23 mouse cellular contexts compared by ENCODE assay signal in the genomic region with DNA sequence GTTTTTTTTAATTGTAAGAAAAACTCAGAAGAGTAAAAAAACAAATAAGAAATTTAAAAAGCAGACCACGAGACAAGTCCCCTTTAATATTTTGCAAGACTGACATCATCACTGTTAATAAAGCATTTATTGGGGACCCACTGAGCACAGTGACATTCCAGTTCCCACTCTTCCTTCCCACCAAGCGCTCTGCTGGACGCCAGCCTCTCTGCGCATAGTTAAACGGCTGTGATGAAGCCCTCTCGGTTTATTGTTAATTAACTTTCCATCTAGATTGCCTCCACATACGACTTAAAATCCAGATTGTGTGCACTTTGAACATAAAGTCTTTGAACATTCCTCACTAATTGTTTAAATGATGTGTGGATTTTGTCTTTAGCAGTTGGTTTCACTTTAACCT.
A peak's percentile ranks its signal among the peaks of the same experiment; 100 is the strongest.
DNase-seq lines count a peak whose midpoint lies in the region; ATAC-seq and TF ChIP-seq lines count a peak whose summit lies in the region.
"Had no signal": no experiment of that assay in that cellular context is flagged by ENCODE, and none has a peak within 500 bp of the region (broad histone marks: within the 10 kb centered on the region; RNA-seq: fewer than 3 reads in every experiment).

No protein-coding gene starts in this region.

- no peak for DNase-seq in gastrocnemius, adult 2 months
- no peak for DNase-seq in gastrocnemius, postnatal 25 days
- peak; percentile 36 for DNase-seq in left cerebral cortex, postnatal 4 days
- DNase-seq in left cerebral cortex, postnatal 36 days (ENCODE audit: low spot score in 2 of 2), result no peak
- DNase-seq in forelimb bud, embryonic 11.5 days (ENCODE audit: low read depth, low spot score), result peak; percentile 52
- DNase-seq: adrenal gland, postnatal 10 days; cerebellum, adult 8-10 months; gastrocnemius, postnatal 14 days; heart, adult 18-20 months; heart, postnatal 14 days; liver; lung, postnatal 4 days; right cerebral cortex, postnatal 25 days; spleen, adult 18-20 months had no signal

- peak overlapping the region; percentile 42 for H3K4me2 ChIP-seq in myocyte (ENCODE audit: low read depth)
- H3K4me2 ChIP-seq: embryonic facial prominence, embryonic 12.5 days; forebrain, embryonic 12.5 days; heart, embryonic 13.5 days; kidney, embryonic 15.5 days; liver, embryonic 15.5 days; lung, embryonic 15.5 days had no signal

- H3K27me3 ChIP-seq in myocyte (ENCODE audit: control insufficient read depth, insufficient read depth, insufficient read length), result no peaks in the 10 kb centered on the region
- H3K27me3 ChIP-seq: embryonic facial prominence, embryonic 12.5 days; heart, embryonic 13.5 days; hindbrain, embryonic 13.5 days; kidney, embryonic 15.5 days; liver, embryonic 15.5 days; lung, embryonic 15.5 days had no signal

- H3ac ChIP-seq in myocyte (ENCODE audit: control insufficient read depth, insufficient read length), result no peak overlapping the region

- no peaks in the 10 kb centered on the region for H3K36me3 ChIP-seq in myocyte (ENCODE audit: control insufficient read depth, insufficient read depth)
- H3K36me3 ChIP-seq: embryonic facial prominence, embryonic 12.5 days; forebrain, embryonic 12.5 days; heart, embryonic 13.5 days; hindbrain, embryonic 13.5 days; kidney, embryonic 15.5 days; liver, embryonic 15.5 days; lung, embryonic 15.5 days had no signal

- no peak for ATAC-seq in activated CD4-positive, CD25-positive, alpha-beta regulatory T cell, adult 4 months

- no peak for TF ChIP-seq CTCF in gastrocnemius, adult 2 months (IDR thresholded peaks at IDR 0.05)

- TF ChIP-seq POLR2A in myocyte (IDR thresholded peaks at IDR 0.05; ENCODE audit: insufficient read length, low read depth), result no peak

- peak overlapping the region; percentile 45 for H3K4me3 ChIP-seq in gastrocnemius, adult 2 months
- no peak overlapping the region for H3K4me3 ChIP-seq in myocyte
- H3K4me3 ChIP-seq: embryonic facial prominence, embryonic 12.5 days; forebrain, embryonic 12.5 days; heart, embryonic 13.5 days; hindbrain, embryonic 13.5 days; kidney, embryonic 15.5 days; liver, embryonic 15.5 days; lung, embryonic 15.5 days had no signal

- H3K27ac ChIP-seq in gastrocnemius, adult 2 months, result no peak overlapping the region
- H3K27ac ChIP-seq: embryonic facial prominence, embryonic 12.5 days; forebrain, embryonic 12.5 days; heart, embryonic 13.5 days; hindbrain, embryonic 13.5 days; kidney, embryonic 15.5 days; liver, embryonic 15.5 days; lung, embryonic 15.5 days had no signal

- intact Hi-C loops in gastrocnemius, adult 2 months (cut with DNase I), result no loop called here
- intact Hi-C loops in left cerebral cortex, postnatal 4 days (cut with DNase I), result no loop called here
- intact Hi-C loops in left cerebral cortex, postnatal 36 days (cut with DNase I), result no loop called here

- no peaks in the 10 kb centered on the region for H3K79me2 ChIP-seq in myocyte (ENCODE audit: control insufficient read depth, insufficient read depth)

TF ChIP-seq in myocyte, 11 proteins besides CTCF, POLR2A, EP300 and RAD21:
- TF ChIP-seq MYOD1 (IDR thresholded peaks at IDR 0.05; ENCODE audit: control insufficient read depth in 1 of 3, insufficient read length in 2 of 3, low read depth in 2 of 3), result no peak
- TF ChIP-seq REST (IDR thresholded peaks at IDR 0.05; ENCODE audit: insufficient read depth, insufficient read length), result no peak
- TF ChIP-seq MAX (IDR thresholded peaks at IDR 0.05; ENCODE audit: low read depth), result no peak

Comparison
In these comparisons a context has a peak if more than half of its experiments do, and no peak if none do; other contexts are left out.
1. DNase-seq: peak in left cerebral cortex, postnatal 4 days (single experiment) and forelimb bud, embryonic 11.5 days (single experiment); none in gastrocnemius, adult 2 months (single experiment), gastrocnemius, postnatal 25 days (single experiment) and left cerebral cortex, postnatal 36 days (0 of 2).